Mouse (Mus musculus) bone marrow, adult 2 months (tissue): ENCODE results near the gene Pcyox1.

Source experiments
- CTCF ChIP-seq: fragments of 200-500 bp; IDR thresholded peaks from 2 replicates; pipeline ENCODE4 v1.5.1; 2011; ENCODE audit warnings: low read length, control low read depth; ENCODE audit not compliant: control insufficient read depth, insufficient read depth
- POLR2A ChIP-seq: fragments of 200-500 bp; IDR thresholded peaks from 2 replicates; pipeline ENCODE4 v1.6.1; 2011; ENCODE audit warnings: low read depth, mild to moderate bottlenecking, control low read depth, low read length, borderline replicate concordance; ENCODE audit not compliant: control insufficient read depth

DNA sequence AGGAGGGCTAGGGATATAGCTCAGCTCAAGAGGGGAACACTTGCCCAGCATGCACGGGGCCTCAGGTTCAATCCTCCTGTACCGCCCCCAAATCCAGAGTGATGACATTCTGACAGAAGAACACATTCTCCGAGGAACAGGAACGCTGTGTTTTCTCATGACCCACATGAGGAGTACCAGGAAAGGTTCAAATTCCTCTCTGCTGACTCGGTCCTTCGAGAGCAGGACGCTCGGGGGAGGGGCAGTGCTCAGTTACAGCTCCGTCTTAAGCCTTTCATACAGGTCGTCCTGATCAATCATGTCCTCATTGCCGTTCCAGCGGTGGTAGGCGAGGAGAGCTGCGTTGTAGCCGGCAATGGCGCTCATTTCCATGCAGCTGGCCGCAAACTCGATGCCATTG lies 8.5 kb downstream of the Pcyox1 start:
- TF ChIP-seq CTCF: no peak
- no peak for TF ChIP-seq POLR2A
